10 mouse cellular contexts compared by ENCODE assay signal in genomic region chr19:10740641-10741440, GRCm38 (mm10). TPM values are rescaled to one million over a fixed set of nuclear protein-coding genes. Genes with fewer than 3 reads are reported as not detected.
DNase-seq lines count a peak whose midpoint lies in the region; ATAC-seq lines count a peak whose summit lies in the region.
"Had no signal": no experiment of that assay in that cellular context is flagged by ENCODE, and none has a peak within 500 bp of the region (broad histone marks: within the 10 kb centered on the region; RNA-seq: fewer than 3 reads in every experiment).

No protein-coding gene starts in this region.

- H3K27ac ChIP-seq in forebrain, embryonic 10.5 days, result no peak overlapping the region
- H3K27ac ChIP-seq: left cerebral cortex, adult 2 months had no signal

- H3K36me3 ChIP-seq in forebrain, embryonic 10.5 days (replicated peaks), result no peaks in the 10 kb centered on the region

- H3K4me3 ChIP-seq in forebrain, embryonic 10.5 days, result no peak overlapping the region
- H3K4me3 ChIP-seq: left cerebral cortex, adult 2 months had no signal

- no peaks in the 10 kb centered on the region for H3K9me3 ChIP-seq in forebrain, embryonic 10.5 days

- peak; percentile 64 to 72 for ATAC-seq in hematopoietic stem cell, adult 5-6 weeks (replicated peaks in 1 of 2; ENCODE audit: insufficient read depth in 1 of 2, low FRiP score in 2 of 2, low TSS enrichment in 1 of 2, low read depth in 1 of 2, poor library complexity in 2 of 2, severe bottlenecking in 2 of 2)
- peak; percentile 67 for ATAC-seq in megakaryocyte progenitor cell, adult 5-6 weeks (replicated peaks; ENCODE audit: poor library complexity)

- DNase-seq in embryo, embryonic 10.5 days (ENCODE audit: low spot score), result peak; percentile 25
- DNase-seq in embryo, embryonic 10 days (ENCODE audit: low spot score), result no peak
- DNase-seq in B cell, adult 2 months, result peak; percentile 53 to 54
- DNase-seq in forebrain, embryonic 10.5 days (ENCODE audit: extremely low spot score, low spot score), result no peak
- no peak for DNase-seq in adrenal gland, postnatal 14 days
- no peak for DNase-seq in layer of hippocampus, postnatal 36 days

- 40% methylated on average over 11 of the region's 11 CpGs for WGBS in forebrain, embryonic 10.5 days

- H3K4me1 ChIP-seq in forebrain, embryonic 10.5 days, result peaks cover 7% of the 10 kb centered on the region; the same call in 1 of the 2 replicates

- H3K27me3 ChIP-seq in forebrain, embryonic 10.5 days (ENCODE audit: poor library complexity, severe bottlenecking), result no peaks in the 10 kb centered on the region

RNA-seq across cellular contexts. Expression of gene Cd5, which starts 2.0 kb away (rescaled TPM):
- total RNA-seq in hematopoietic stem cell, adult 5-6 weeks (2017), result 1.1 and 4.5 TPM in 2 replicates
- 0.05 TPM in 1 of 2 replicates, not detected in the other for total RNA-seq in megakaryocyte progenitor cell, adult 5-6 weeks (2015)
- 0.61 TPM in 1 of 2 replicates, not detected in the other for total RNA-seq in megakaryocyte progenitor cell, adult 5-6 weeks (2017)
- polyA plus RNA-seq in forebrain, embryonic 10.5 days (2016; fragmentation: Nextera tagmentation; extraction: Ambion mirVana), result not detected in 2 replicates
- 1.3 and 8.7 TPM in 2 replicates for total RNA-seq in adrenal gland, postnatal 14 days (2021)
- not detected for total RNA-seq in layer of hippocampus, postnatal 36 days (2021)
- total RNA-seq: ES-E14 had no signal

RNA-seq across cellular contexts. Expression of gene Vps37c, which starts 52.3 kb away (rescaled TPM):
- total RNA-seq in hematopoietic stem cell, adult 5-6 weeks (2017), result 11.7 and 13.9 TPM in 2 replicates
- total RNA-seq in megakaryocyte progenitor cell, adult 5-6 weeks (2015), result 17.6 and 21.0 TPM in 2 replicates
- total RNA-seq in megakaryocyte progenitor cell, adult 5-6 weeks (2017), result 14.7 and 15.2 TPM in 2 replicates
- 33.5 and 36.1 TPM in 2 replicates for polyA plus RNA-seq in forebrain, embryonic 10.5 days (2016; fragmentation: Nextera tagmentation; extraction: Ambion mirVana)
- 19.1 and 23.6 TPM in 2 replicates for total RNA-seq in adrenal gland, postnatal 14 days (2021)
- 10 to 100 TPM; 24.2 to 26.7 TPM for total RNA-seq in layer of hippocampus, postnatal 36 days (2021)

Comparison
In these comparisons a context has a peak if more than half of its experiments do, and no peak if none do; other contexts are left out.
1. DNase-seq: peak in embryo, embryonic 10.5 days (single experiment) and B cell, adult 2 months (2 of 2); none in embryo, embryonic 10 days (single experiment), forebrain, embryonic 10.5 days (single experiment), adrenal gland, postnatal 14 days (single experiment) and layer of hippocampus, postnatal 36 days (0 of 2).